Mouse (Mus musculus) induced T-regulatory cell, adult 2 months (primary cell): ENCODE measurements around the gene Dcaf15.

Experiments used
- DNase-seq: peaks from one replicate; pipeline ENCODE4 v3.0.0-alpha.2; 2012; ENCODE audit warnings: low read depth

Dcaf15 gene

DNA sequence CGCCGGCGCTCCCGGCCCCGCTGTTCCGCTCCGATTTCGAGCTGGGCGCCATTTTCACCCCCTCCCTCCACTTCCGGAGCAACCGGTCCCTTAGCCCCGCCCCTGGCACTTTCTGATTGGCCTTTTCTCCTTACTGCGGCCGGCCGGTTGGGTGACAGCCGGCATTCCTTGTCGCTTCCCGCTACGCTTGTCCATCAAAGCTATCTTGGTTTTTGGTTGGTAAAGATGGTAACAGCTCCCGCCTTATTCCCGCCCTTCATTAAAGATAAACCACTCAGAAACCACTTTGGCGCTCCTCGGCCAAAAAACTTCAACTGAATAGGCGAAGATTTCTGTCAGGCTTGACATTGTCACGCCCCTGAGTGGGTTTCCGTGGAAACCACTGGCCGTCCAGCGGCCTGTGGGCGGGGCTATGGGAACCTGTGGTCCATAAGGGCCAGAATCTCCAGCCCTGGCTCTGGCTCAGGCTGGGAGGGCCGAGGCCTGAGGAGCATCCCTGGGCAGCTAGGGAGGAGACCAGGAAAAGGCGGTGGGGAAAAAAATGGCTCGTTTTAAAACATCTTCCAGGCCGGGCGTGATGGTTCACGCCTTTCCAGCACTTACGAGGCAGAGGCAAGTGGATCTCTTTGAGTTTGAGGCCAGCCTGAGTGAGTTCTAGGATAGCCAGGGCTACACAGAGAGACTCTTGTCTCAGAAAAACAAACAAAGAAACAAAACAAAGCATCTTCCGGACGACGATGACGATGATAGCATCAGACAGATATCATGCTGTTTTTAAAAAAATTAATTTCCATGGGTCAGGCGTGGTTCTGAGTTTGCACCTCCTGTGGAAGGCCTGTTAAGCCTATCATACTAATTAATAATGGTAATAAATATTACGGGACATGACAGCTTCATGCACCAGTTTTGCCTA, at the start of gene Dcaf15:
TSS of gene Dcaf15 (minus strand) at position 72 of the 913 bp plus-strand sequence.
- peak; percentile 99 for DNase-seq

DNA sequence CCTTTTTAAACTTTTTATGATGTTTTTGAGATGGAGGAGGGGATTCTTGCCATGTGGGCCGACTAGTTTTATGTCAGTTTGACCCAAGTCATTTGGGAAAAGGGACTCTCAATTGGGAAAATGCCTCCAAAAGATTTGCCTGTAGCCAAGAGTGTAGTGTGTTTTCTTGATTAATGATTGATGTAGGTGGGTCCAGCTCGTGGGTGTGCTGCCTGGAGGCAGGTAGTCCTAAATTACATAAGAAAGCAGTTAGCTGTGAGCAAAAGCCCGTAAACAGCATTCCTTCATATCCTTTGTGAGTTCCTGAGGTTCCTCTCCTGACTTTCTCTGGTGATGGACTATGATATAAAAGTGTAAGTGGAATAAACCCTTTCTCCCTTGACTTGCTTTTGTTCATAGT, 44.6 kb upstream of the Dcaf15 start:
- DNase-seq, result no peak

DNA sequence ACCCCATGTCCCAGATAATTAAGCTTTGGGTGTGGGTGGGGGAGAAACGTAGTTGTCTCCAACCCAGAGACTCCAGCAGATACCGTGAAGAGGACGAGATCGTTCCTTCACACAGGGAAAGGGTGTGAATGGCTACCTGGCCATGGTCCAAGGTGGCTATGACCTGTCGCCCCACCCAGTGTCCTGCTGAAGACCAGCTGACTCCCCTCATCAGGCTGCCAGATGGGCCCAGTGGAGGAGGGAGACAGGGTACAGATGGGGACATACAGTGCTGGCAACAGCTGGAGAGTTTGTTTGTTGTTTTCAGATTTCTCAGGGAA, 43.9 kb upstream of the Dcaf15 start:
- no peak for DNase-seq

DNA sequence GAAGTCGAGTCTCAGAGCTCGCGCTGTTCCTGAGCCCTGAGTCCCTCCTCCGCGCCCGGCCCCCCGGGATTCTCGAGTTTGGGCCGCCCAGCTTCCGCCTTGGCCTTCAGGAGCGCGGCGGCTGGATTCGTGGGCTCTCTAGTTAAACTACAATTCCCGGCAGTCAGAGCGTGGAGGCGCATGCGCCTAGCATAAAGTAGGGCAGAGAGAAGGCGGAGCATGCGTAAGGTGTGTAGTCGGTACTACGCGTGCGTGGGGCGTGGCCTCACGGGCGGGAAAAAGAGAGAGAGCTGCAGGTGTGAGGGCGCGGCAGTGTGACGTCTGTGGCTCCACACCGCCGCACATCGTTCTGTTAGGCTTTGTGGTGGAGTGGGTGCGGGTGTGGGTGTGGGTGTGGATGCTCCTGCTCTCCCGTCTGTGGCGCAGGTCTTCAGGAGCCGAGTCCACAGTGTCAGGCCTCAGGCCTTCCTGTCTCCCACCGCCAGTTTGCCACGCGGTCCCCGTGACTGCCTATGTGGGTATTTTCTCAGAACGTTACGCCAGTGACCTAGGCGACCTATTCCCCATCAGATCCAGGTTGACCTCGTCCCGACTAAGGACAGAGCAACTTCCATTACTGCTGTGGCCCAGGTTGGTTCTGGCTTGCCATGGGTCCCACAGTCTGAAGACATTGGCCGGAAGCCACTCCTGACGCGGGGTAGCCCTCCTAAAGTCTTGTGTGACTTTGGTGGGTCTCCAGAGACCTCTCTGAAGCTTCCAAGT, 43.4 kb upstream of the Dcaf15 start, which contains the start of the genes Cc2d1a and 4930432K21Rik:
TSS of gene Cc2d1a (minus strand) at position 168 of the 762 bp plus-strand sequence.
TSS of gene 4930432K21Rik (plus strand) at position 257 of the 762 bp plus-strand sequence.
- peak; percentile 99 for DNase-seq

DNA sequence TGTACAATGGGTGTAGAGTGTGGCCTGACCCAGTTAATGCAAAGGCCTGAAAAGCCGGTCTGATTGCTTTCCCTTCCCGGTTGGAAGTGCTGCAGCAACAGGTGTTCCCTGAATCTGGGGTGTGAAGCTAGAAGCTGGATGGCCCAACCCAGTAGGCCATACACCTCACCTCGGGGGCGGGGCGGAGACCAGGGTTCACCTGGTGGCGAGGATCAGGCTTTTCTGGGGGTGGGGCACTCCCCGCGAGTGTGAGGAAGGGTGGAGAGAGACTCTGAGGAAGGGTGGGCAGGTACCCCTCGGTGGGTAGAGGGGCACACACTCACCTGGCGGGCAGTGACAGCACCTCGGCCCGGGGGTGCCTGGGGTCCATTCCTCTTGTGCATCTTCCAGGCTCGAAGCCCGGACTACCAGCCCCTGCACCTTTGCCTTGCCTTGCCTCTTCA, 42.8 kb upstream of the Dcaf15 start:
- no peak for DNase-seq

DNA sequence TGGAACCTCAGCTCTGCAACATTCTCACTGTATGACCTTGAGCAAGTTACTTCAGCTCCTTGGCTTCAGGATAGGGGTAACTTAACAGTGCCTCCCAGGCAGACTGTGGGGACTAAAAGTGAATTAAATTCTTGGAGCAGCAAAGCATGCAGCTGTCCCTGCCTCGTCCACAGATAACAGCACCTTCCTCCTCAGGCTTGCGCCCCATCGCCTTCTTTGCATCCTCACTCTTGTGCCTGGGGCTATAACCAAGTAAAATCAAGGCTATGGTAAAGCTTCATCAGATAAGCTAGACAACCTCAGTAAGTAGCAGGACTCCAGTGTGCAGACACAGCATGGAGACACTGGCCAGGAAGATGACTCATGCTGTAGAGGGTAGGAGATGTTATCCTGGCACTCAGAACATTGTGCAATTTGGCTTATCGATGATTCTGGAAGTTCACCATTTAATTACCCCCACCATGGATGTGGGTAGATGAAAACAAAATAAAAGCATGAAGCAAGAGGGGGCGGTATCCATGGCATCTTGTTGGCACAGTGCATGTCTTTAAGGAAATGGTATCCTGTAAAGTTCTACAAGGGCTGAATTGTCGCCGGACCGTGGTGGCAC, 40.2 kb upstream of the Dcaf15 start:
- no peak for DNase-seq

DNA sequence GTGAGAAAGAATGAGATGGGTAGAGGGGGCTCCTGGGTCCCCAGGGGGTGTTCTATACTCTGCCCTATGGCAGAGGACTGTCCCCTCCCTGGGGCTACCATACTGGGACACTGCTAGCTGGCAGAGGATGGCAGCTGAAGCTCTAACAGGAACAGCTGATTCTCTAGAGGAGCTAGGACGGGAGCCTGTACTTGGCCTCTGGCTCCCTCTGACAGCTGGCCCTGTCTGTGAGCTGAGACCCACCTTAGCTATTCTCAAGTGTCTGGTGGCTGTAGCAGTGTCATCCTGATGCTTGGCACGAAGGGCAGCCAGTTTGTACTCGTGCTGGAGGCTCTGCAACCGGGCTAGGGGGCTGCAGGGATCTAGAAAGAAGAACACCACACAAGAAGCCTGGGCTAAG, 36.3 kb upstream of the Dcaf15 start:
- DNase-seq, result no peak

DNA sequence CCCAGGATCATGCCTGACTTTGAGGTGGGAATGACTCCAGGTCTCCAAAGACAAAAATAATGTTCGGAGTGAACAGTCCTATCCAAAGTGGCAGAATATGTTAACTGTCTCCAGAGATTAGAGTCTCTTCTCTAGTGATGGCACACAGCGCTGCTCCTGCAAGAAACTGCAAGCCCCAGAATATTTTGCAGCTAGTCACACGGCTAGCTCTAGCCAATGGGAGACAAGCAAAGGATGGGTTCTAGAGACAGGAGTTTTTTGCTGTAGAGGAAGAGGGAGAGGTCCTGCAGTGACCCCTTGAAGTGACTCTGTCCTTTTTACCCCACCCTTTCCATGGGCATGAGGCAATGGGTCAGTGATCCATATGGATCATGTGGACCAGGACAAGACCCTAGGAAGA, 33.3 kb upstream of the Dcaf15 start:
- no peak for DNase-seq

DNA sequence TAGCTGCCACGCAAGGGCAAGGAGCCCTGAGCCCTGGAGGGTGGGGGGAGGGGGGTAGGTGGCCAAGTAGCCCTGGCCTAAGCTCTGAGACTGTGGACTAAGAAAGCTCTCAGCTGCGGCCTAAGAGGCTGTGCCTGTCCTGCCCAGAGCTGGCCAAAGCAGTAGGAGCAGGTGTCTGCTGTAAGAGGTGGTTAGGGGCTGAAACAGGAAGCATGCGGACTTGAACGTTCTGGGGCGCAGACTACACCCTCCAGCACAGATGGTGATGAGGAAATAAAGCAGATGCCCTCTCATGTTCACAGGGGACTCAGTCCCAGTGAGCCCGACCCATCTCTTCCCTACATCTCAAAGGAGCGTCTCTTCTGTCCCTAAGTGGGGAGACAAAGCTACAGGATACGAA, 27.7 kb upstream of the Dcaf15 start:
- peak; percentile 54 for DNase-seq

DNA sequence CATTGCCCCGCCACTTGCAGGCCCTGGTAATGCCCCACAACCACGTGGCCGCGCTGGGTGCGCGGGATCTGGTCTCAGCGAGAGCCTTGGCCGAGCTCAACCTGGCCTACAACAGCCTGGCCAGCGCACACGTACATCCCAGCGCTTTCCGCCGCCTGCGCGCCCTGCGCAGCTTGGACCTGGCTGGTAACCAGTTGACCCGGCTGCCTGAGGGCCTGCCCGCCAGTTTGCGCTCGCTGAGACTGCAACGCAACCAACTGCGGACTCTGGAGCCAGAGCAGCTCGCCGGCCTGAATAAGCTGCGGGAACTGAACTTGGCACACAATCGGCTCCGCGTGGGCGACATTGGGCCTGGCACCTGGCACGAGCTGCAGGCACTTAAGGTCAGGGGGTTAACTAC, 26.2 kb upstream of the Dcaf15 start:
- DNase-seq, result no peak

DNA sequence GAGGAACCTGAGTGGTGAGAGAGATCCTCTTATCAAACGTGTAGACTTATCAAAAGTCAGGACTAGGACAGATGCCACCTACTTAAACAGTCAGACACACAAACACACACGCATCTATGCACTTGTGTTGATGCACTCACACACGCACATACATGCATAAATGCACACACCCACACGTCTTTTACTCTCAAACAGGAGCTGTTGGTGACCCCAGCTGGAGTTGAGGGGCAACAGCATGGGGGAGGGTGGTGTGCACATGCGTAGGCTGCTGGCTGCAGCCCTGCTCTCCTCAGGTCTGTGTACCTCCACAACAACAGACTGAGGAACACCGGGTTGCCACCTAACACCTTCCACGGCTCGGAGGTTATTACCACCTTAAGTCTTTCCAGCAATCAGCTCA, 23.7 kb upstream of the Dcaf15 start:
- peak; percentile 82 for DNase-seq

DNA sequence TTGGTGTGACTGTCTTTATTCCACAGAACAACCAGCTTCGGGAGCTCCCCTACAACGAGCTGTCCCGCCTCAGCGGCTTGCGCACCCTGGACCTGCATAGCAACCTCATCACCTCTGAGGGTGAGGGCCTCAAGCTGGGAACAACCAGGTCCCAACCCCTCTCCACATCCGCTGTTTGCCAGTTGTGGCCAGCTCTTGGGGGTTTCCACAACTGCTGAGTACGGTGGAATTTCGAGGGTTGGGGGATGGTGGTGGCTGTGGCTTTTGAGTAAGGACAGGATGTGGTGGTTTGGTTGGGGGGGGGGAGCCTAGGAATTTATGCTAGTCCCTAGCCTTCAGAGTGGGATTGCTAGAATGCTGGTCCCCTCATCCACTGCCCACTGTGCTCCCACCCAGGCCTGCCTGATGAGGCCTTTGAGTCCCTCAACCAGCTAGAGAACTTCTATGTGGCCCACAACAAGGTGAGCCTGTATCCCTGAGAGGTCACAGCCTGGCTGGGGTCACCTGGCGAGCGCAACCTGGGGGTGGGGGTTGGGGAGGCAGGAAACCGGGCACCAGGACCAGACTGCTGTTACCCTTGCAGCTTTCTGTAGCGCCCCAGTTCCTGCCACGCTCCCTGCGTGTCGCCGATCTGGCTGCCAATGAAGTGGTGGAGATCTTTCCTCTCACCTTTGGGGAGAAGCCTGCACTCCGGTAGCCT, 22.8 kb upstream of the Dcaf15 start:
- peak; percentile 98 for DNase-seq

DNA sequence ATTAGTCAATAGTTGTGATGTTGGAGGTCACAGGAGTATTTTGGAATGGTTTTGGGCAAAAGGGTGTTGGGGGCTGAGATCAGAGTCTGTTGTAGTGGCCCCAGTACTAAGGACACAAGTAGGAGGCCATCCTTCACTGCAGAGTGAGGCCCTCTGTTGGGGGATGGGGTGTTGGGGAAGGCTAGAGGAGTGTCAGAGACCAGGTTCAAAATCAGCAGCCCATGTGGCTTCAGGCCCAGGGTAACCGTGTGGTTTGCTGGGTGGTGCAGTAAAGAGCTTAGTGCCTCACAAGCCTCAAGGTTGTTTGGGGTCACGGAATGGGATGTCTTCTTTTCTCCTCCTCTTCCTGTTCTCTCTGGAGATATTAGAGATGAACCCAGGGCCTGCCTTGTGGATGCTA, 22.2 kb upstream of the Dcaf15 start:
- DNase-seq, result no peak

DNA sequence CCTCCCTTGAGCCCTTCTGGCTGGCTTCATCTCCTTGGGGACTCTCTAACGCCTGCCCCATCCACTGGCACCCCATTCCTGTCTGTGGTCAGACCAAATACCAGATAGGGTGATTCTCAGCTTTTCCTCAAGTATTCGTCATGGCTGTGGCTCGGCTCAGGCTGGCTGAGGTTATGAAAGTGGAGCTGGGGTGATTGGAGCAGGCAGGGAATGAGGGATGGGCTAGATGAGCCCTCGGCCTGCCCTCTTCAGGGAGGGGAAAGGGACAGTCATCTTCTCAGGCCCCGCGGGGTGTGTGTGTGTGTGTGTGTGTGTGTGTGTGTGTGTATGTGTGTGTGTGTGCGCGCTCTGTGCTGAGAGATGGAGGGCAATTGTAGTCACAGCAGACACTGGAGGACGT, 21.1 kb upstream of the Dcaf15 start, which contains the start of gene Podnl1:
TSS of gene Podnl1 (plus strand) at position 334 of the 400 bp plus-strand sequence.
- DNase-seq, result peak; percentile 38

DNA sequence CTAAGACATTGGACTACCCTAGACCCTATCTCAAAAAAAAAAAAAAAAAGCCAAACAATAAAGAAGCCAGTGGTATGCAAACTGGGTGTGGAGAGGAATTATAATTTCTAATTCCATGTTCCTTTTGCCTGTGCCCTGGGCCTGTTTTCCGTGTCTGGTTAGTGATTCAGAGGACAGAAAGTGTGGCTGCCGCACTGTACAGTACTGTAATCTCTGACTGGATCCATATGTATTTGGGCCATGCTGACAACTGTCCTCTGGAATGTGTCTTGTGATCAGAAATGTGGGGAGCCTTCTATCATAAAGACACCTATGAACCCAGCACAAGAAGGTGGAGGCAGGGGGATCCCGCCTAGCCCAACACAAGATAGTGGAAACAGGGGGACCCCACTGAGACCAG, 17.6 kb upstream of the Dcaf15 start:
- no peak for DNase-seq

DNA sequence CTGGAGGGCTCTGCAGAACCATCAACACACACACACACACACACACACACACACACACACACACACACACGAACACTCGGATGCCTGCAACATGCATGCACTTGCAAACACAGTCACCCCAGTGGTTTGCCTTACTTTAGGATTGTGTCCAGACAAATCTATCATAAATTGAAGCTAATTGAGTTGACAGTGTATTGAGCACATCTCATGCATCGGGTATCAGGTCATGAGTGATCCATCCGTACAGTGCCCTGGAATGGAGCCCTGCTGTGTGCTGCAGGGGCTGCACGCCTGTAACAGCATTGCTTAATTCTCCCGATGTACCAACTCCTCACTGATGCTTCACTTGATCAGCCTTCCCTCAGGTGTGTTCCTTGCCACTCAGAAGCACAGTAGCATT, 11.1 kb upstream of the Dcaf15 start:
- no peak for DNase-seq

DNA sequence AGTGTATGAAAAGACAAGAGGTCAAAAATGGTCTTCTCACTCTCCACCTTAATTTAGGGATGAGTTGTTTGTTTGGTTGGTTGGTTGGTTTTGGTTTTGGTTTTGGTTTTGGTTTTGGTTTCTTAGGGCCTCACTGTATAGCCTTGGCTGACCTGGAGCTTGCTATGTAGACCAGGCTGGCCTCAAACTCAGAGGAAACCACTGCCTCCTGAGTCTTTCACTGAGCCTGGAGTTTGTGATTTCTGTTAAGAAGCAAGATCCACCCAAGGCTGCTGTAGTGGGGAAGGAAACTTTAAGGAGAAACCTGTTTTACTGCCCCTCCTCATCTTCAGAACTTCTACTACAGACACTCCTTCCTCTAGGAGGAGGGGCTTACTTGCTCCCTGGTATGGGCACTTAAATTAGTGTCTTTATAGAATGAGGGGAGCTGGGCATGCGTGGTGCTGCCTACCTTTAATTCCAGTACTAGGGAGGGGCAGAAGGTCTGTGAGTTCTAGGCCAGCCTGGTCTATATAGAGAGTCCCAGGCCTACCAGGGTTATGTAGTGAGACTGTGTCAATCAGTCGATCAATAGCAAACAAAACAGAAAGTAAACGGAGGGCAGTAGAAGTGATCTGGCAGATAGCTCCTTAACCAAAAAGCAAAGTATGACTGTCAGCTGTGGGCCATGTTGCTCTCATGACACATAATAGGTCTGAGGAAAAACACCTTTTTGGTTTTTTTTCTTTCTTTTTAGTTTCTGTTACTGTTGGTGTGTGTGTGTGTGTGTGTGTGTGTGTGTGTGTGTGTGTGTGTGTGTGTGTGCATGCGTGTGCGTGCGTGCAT, 1.9 kb upstream of the Dcaf15 start:
- peak; percentile 86 for DNase-seq

DNA sequence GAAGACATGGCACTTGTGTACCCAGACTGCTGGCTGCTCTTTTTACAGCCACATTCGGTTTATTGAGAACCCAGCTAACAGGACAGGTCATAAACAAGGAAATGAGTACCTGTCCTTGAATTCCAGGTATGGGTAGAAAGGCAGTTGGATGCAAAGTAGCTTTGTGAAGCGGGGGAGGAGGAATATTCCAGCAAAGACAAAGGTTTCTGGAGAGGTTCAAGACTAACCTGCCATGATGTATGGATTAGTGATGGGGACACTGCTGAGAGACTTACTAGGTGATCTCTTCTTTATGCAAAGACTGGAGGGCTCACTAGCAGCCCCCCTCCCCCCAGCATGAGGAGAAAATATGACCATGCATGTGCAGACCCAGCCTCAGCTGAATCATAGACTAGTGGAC, 1.1 kb upstream of the Dcaf15 start:
- DNase-seq, result peak; percentile 67

DNA sequence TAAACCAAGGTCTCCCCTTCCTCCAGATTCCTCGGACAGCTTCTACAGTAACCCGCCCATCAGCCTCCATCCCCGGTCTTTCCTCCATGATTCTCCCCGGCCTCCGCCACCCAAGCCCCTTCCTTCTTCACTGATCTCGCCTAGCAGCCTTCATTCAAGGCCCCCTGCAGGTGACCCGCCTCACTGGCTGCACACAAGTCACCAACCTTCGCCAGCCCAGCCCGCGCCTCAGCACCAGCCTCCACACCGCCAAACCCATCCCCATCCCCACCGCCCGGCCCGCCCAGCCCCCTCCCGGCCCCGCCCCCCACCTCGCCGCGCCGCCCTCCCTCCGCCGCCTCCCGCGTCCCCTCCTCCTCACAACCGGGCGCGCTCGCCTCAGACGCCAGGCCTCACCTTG, 347 bp downstream of the Dcaf15 start:
- DNase-seq, result peak; percentile 91

DNA sequence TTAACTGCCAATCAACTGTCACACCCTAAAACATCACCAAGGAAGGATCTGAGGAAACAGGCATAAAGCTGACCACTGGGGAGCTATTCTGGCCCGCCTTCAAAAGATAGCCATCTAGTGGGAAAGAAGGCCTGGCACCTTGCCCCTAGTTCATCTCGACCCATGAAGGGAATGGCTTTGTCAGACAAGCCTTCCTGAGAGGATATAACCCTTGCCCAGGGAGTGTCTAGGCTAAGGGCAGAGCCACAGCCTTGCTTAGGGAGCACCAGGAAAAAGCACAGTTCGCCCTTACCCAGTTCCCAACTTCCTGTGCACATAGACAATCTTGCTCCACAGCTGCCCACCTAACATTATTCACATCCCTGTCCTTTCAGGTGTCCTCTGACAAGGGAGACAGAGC, 967 bp downstream of the Dcaf15 start:
- no peak for DNase-seq
